Mouse (Mus musculus) E14TG2a.4 (cell line): ENCODE data around the gene Ckap2l.

Experiments
- CTCF ChIP-seq: conservative IDR thresholded peaks from 2 replicates; pipeline ENCODE4 v1.5.1; 2014; ENCODE audit warnings: low read length
- NANOG ChIP-seq: IDR thresholded peaks from 2 replicates; pipeline ENCODE4 v1.6.1; 2014; ENCODE audit warnings: borderline replicate concordance, low read length, mixed read lengths
- POU5F1 ChIP-seq: IDR thresholded peaks from 2 replicates; pipeline ENCODE4 v1.6.1; 2014; ENCODE audit warnings: low read length, borderline replicate concordance

DNA sequence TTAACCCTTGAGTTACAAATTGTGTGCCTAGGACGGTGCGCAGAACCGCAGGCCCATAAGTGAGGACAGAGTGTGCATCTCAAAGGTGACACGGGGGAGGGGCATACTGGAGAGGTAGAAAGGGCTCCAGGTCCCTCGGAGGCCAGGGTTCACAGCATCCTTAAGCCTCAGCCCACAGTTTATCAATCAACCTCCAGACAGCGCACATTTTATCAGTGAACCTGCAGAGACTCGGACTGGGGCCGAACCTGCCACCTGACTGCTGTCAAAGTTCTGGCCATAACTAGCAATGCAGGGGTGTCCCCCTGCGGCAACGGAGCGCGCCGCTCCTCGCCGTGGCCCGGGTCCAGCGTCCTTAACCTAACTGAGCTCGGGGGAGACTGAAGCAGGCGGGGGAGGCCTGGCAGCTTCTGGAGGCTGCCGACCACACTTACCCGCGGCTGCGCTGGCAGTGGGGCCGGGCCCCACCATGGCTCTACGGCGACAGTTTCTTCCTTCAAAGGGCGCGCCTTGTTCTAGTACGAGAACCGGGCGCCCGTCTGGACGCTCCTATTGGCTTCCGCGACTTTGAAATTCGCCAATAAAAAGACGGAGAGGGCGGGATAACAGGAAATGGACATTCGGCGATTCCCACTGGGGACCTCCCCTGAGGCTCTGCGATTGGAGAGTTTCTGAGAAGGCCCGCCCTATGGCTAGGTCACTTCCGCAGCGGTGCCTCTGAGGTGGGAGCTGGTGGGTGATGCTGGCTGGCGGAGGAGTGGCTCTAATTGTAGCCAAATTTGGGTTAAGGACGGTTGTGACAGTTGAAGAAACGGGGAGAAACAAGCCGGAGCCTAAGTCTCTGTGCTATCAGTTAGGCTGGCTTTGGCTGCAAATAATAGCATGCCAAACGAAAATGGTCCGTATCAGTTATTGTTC is at the start of gene Ckap2l:
- TF ChIP-seq CTCF (no peak), NANOG (no peak), POU5F1 (no peak)
